Mouse (Mus musculus): ENCODE results near the gene Hist1h2af. TPM values are rescaled to one million over a fixed set of nuclear protein-coding genes. Genes with fewer than 3 reads are reported as not detected.
A peak's percentile ranks its signal among the peaks of the same experiment; 100 is the strongest.
"Not testable (repeated sequence)": the region's sequence is repeated elsewhere in the genome, so short reads cannot be mapped to it uniquely, and the experiment has no call there.

Hist1h2af gene
- total RNA-seq, 1 experiment from 2014 or later = not detected

GRCm38 (mm10) chr13:23571504-23572217 is 38.0 kb downstream of the Hist1h2af start:
- not testable (repeated sequence) for ATAC-seq (replicated peaks; ENCODE audit: insufficient number of reproducible peaks, low FRiP score, low TSS enrichment, poor library complexity, severe bottlenecking)

GRCm38 (mm10) chr13:23572218-23573033 is 38.7 kb downstream of the Hist1h2af start:
- ATAC-seq (replicated peaks; ENCODE audit: insufficient number of reproducible peaks, low FRiP score, low TSS enrichment, poor library complexity, severe bottlenecking) = no peak

GRCm38 (mm10) chr13:23573034-23573897 is 39.6 kb downstream of the Hist1h2af start:
- ATAC-seq (replicated peaks; ENCODE audit: insufficient number of reproducible peaks, low FRiP score, low TSS enrichment, poor library complexity, severe bottlenecking) = not testable (repeated sequence)

DNA sequence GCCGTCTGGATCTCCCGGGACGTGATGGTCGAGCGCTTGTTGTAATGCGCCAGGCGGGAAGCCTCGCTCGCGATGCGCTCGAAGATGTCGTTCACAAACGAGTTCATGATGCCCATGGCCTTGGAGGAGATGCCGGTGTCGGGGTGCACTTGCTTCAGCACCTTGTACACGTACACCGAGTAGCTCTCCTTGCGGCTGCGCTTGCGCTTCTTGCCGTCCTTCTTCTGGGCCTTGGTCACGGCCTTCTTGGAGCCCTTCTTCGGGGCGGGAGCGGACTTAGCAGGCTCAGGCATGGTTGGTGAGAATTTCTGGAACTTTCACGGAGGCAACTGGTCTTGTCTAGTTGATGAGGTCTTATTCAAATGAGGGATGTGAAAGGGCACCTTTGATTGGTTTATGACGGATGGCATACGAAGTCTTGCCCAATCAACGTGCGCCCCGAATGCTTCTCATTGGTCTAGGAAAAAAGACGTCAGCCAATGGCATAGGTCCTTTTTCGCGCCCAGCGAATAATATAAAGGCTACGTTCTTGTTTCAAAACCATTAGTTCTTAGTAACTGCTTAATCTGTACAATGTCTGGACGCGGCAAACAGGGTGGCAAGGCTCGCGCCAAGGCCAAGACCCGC is 40.3 kb downstream of the Hist1h2af start, which contains the start of the genes Hist1h2bf and Hist1h2ad:
TSS of gene Hist1h2bf (minus strand) at position 299 of the 627 bp plus-strand sequence.
TSS of gene Hist1h2ad (plus strand) at position 484 of the 627 bp plus-strand sequence.
- ATAC-seq (replicated peaks; ENCODE audit: insufficient number of reproducible peaks, low FRiP score, low TSS enrichment, poor library complexity, severe bottlenecking) = peak; percentile 91

DNA sequence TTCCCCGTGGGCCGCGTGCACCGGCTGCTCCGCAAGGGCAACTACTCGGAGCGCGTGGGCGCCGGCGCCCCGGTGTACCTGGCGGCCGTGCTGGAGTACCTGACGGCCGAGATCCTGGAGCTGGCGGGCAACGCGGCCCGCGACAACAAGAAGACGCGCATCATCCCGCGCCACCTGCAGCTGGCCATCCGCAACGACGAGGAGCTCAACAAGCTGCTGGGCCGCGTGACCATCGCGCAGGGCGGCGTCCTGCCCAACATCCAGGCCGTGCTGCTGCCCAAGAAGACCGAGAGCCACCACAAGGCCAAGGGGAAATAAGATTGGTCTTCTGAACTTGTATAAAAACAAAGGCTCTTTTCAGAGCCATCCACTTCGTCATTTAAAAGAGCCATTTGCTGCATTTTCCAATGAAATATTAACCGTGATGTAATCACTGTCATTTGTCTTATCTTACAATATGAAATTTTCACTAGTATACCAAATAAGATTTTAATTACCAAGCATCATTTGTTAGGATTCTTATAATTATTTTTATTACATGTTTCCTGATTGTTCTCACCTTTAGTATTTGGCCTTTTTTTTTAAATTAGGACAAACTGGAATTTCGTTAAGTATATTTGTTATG is 41.0 kb downstream of the Hist1h2af start:
- not testable (repeated sequence) for ATAC-seq (replicated peaks; ENCODE audit: insufficient number of reproducible peaks, low FRiP score, low TSS enrichment, poor library complexity, severe bottlenecking)

- ATAC-seq (replicated peaks; ENCODE audit: insufficient number of reproducible peaks, low FRiP score, low TSS enrichment, poor library complexity, severe bottlenecking) = peak; percentile 78
Measured at GRCm38 (mm10) chr13:23575271-23575851, 41.7 kb downstream of the Hist1h2af start, which contains the start of gene Hist1h3d. Hist1h3d (plus strand) TSS chr13:23575763.

DNA sequence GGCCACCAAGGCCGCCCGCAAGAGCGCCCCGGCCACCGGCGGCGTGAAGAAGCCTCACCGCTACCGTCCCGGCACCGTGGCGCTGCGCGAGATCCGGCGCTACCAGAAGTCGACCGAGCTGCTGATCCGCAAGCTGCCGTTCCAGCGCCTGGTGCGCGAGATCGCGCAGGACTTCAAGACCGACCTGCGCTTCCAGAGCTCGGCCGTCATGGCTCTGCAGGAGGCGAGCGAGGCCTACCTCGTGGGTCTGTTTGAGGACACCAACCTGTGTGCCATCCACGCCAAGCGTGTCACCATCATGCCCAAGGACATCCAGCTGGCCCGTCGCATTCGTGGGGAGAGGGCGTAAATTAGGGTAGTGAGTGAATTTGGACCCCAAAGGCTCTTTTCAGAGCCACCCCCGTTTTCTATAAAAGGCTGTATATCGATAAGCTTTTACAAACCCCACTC is 42.2 kb downstream of the Hist1h2af start:
- not testable (repeated sequence) for ATAC-seq (replicated peaks; ENCODE audit: insufficient number of reproducible peaks, low FRiP score, low TSS enrichment, poor library complexity, severe bottlenecking)

- ATAC-seq (replicated peaks; ENCODE audit: insufficient number of reproducible peaks, low FRiP score, low TSS enrichment, poor library complexity, severe bottlenecking) = no peak
Measured at GRCm38 (mm10) chr13:23576351-23576881, 42.7 kb downstream of the Hist1h2af start.

GRCm38 (mm10) chr13:23576906-23577639 is 43.4 kb downstream of the Hist1h2af start:
- ATAC-seq (replicated peaks; ENCODE audit: insufficient number of reproducible peaks, low FRiP score, low TSS enrichment, poor library complexity, severe bottlenecking) = no peak

GRCm38 (mm10) chr13:23577835-23578234 is 44.1 kb downstream of the Hist1h2af start:
- no peak for ATAC-seq (replicated peaks; ENCODE audit: insufficient number of reproducible peaks, low FRiP score, low TSS enrichment, poor library complexity, severe bottlenecking)

- ATAC-seq (replicated peaks; ENCODE audit: insufficient number of reproducible peaks, low FRiP score, low TSS enrichment, poor library complexity, severe bottlenecking) = peak; percentile 92
Measured at GRCm38 (mm10) chr13:23581408-23582218, 47.9 kb downstream of the Hist1h2af start, which contains the start of gene Hist1h4d. Hist1h4d (plus strand) TSS chr13:23581598.

GRCm38 (mm10) chr13:23582219-23583056 is 48.7 kb downstream of the Hist1h2af start:
- ATAC-seq (replicated peaks; ENCODE audit: insufficient number of reproducible peaks, low FRiP score, low TSS enrichment, poor library complexity, severe bottlenecking) = no peak

DNA sequence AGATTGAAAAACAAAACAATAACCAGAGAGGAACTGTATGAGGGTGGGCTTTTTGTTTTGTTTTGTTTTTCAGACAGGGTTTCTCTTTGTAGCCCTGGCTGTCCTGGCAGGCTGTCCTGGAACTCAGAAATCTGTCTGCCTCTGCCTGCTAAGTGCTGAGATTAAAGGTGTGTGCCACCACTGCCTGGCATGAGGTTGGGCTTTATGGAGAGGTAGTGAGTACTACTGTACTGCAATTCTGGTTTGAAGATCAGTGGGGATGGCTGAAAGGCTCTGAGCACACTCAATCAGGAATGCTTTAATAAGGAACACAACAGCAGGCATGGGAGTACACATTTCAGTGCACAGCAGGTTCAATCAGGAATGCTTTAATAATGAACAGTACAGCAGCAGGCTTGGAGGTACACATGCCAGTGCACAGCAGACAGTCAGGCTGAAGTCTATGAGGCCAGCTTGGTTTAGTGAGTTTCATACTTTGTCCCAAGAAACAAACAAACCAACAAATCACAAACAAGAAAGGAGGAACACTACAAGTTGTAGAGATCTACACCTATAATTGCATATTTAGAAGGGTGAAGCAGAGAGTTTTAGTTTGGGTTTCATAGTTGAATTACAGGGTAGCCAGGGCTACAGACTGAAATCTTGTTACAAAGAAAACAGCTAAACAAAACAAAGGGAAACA is 49.8 kb downstream of the Hist1h2af start:
- no peak for ATAC-seq (replicated peaks; ENCODE audit: insufficient number of reproducible peaks, low FRiP score, low TSS enrichment, poor library complexity, severe bottlenecking)
